Mouse (Mus musculus) embryo, embryonic 11 days (tissue): ENCODE data around the gene Spop.
"Not testable (repeated sequence)": the region's sequence is repeated elsewhere in the genome, so short reads cannot be mapped to it uniquely, and the experiment has no call there.

Source experiments
- DNase-seq: peaks from one replicate; pipeline ENCODE4 v3.0.0-alpha.2; 2015

The Spop gene

DNA sequence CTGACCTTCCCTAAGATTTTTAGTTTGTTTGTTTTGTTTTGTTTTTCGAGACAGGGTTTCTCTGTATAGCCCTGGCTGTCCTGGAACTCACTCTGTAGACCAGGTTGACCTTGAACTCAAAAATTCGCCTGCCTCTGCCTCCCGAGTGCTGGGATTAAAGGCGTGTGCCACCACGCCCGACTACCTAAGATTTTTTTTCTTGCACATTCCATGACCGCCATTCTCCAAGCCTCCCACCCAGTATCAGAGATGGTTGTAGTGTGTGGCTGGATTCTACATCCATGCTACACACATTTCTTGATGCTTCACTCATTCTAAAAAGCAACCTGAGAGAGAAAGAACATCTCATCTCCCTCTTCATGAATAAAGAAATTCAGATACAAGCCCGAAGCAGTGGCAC lies 87.9 kb downstream of the Spop start:
- not testable (repeated sequence) for DNase-seq

DNA sequence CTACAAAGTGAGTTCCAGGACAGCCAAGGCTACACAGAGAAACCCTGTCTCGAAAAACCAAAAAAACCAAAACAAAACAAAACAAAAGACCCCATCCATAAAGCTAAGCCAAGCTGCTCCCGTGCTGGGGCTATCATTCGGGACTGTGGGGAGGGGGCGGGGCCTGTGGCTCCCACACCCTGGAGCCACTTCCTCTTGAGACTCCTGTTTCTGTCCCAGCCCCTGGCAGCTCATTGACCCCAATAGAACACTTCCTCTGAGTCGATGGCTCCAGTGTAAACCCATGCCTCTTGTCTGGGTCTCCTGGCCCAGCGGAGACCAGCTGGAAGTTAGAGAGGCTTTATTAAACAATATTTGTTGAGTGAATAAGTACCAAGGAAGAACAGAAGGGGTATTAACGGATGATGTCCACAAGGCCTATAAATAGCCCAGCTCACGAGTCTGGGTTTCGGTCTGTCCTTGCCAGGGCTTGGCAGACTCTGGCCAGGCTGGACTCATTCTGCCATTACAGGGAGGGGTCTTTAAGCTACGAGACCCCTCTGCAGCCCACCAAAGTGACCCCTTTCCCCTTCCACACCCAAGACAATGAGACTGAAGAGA lies 89.8 kb downstream of the Spop start:
- no peak for DNase-seq

DNA sequence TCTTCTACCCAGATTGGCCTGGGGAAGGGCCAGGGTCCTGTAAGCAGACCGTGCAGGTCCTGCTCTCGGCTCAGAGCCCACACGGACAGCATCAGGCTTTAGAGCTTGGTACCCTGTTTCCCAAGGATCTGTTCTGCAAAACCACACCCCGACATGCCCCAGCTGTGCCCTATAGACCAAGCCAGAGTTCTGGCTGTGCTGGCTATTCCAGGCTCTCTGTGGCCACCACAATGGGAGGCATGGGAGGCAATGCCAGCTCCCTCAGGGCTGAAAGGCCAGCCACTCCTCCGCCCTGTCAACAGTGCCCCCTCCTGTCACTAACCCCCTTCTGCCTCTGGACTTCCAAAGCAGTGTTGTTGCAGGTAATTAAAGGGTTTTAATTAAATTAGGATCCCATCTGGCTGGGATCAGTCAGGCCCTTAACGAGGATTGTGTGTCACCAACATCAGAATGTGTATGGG lies 90.4 kb downstream of the Spop start:
- no peak for DNase-seq

DNA sequence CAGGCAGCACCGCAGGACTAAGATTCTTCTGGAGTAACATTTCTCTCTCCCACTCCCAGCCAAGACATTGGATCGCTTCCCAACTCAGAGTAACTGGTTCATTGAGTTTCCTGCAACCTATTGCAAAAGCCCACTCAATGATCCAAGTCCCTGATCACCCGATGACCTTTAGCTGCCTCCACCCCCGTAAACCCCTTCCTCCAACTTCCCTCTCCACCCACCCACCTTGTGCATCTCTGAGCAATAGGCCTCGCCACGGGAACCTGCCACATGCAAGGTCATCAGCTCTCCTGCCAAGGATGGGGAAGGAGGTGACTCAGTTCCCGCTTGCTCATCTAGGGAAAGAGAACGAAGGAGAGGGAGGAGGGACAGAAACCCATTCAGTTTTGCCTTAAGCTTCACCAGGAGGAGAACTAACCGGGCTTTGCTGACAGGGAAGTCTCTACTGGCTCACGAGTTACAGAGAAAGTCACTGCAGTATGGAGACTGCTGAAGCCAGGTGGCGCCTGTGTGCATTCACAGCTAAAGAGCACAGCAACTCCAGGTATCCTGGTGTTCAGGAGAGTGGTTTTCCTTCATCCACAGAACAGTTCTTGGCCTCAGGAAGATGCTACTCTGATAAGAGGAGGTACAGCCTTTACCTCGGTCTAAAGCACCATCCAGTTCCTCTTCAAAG lies 93.3 kb downstream of the Spop start:
- peak; percentile 30 for DNase-seq

DNA sequence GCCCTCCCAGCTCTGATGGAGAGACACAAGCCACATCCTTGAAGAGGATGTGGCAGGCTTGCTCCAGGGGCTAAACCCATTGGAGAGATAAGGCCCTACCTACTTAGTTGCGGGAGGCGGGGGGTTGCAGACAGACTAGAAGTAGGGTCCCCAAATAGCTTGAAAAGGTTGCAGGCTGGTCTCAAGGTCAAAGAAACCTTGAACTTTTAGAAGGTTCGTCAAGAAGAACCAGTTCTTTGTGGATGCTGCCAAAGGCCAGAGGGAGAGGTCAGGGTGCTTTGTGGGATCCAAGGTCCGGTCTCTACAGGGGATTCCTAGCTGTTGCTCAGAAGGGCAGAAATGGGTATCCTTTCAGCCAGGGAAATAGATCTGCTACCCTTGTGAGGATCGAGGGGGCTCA lies 93.9 kb downstream of the Spop start:
- DNase-seq, result no peak

DNA sequence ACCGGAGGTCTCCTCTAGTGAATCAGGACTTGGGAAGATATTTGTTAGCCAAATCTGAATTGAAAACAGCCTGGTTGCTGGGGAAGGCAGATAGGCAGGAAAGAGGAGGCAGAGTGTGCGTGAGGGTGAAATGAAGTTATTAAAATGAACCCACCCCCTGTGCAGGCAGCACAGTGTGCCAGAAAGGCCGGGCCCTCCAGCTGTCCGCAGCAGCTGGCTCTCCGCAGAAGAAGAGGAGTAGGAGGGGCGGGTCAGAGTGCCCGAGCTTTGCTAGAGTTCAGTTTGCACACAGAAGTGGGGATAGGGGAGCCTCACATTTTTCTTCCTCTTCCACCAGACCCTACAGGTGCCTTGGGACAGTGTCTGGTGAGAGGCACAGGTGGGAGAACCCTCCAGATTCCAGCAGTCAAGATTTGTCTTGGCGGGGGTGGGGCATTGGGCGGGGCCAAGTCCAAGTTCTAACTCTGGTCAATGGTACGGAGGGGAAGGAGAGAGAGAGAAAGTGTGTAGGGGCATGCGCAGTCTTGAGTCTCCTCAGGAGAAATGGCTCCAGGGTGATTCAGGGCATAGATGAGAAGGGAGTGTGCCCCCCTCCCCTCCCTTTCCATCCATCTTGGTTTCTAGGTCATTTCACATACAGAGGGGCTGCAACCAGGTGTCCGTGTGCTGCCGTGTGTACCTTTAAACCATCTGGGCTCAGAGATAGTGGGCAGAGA lies 94.5 kb downstream of the Spop start:
- DNase-seq, result no peak

DNA sequence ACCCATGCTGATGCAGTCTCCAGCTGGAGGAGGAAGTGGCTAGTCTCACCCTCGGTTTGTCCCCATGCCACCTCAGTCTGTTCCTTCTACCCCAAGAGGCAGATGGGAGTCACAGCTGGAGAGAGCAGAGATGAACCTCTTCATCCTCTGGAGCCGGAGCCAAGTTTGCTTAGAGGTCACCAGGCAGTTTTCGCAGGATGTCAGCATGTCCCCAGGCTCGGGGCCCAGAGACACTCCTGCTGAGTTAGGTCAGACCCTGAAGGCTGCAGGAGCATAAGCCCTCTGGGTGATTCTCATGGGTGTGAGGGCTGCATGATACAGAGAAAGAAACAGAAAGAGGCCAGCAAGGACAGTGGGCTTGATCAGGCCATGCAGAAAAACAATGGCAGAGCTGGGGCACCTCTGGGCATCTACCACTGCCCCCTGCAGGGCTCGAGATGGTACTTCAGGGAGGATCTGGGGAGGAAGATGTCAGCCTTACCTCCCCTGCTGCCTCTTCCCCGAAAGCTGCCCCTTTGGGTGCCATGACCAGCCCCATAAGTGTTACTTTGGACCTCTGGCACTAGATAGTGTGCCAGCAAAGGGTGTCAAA lies 95.3 kb downstream of the Spop start:
- DNase-seq, result peak; percentile 22

DNA sequence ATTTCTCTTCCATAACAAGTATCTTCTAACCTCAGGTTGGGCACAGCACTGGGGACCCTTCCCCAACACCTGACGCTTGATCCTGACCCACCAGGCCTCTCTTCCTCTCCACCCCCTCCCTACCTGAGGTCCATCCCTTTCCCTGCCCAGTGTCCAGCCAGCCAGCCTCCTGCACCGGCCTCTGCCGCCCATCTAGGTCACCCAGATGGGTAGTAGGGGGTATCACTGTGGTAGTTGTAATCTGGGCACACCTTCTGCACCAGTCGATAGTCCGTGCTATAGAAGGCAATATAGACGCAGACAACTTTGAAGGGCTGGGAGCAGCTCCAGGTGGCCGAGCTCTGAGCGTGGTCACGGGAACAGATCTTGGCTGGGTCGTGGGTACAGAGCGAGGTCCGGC lies 96.8 kb downstream of the Spop start:
- DNase-seq, result no peak

DNA sequence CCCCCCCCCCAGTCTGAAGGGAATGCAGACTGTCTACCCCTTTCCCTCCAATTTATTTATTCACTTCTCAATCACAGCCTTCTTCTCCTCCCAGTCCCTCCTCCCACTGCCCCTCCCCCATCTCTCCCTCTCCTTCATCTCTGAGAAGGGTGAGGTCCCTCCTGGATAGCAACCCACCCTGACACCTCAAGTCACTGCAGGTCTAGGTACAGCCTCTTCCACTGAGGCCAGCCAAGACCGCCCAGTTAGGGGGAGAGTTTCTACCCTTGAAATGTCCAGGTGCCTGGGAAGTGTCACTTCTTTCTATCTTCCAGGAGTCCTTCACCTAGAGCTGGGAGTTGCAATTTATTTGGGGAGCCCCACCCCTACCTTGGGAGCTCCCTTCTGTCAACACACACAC lies 98.0 kb downstream of the Spop start:
- DNase-seq, result no peak

DNA sequence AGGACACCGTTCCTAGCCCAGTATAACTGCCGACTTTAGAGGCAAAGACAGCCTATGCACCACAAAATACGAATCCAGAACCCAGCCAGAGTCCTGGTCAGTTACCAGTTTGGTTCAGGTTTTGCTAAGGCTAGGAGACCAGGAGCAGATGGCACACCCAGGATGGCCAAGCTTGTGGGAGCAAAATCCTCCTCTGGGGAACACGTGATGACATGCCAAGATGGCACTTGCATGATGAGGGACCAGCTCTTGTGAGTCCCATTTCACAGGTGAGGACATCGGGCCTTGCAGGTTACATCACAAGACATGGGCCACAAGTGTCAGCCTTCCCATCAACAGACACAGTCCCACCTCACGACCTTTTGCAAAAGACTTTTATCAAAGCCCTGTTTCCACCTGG lies 98.5 kb downstream of the Spop start:
- DNase-seq, result no peak

DNA sequence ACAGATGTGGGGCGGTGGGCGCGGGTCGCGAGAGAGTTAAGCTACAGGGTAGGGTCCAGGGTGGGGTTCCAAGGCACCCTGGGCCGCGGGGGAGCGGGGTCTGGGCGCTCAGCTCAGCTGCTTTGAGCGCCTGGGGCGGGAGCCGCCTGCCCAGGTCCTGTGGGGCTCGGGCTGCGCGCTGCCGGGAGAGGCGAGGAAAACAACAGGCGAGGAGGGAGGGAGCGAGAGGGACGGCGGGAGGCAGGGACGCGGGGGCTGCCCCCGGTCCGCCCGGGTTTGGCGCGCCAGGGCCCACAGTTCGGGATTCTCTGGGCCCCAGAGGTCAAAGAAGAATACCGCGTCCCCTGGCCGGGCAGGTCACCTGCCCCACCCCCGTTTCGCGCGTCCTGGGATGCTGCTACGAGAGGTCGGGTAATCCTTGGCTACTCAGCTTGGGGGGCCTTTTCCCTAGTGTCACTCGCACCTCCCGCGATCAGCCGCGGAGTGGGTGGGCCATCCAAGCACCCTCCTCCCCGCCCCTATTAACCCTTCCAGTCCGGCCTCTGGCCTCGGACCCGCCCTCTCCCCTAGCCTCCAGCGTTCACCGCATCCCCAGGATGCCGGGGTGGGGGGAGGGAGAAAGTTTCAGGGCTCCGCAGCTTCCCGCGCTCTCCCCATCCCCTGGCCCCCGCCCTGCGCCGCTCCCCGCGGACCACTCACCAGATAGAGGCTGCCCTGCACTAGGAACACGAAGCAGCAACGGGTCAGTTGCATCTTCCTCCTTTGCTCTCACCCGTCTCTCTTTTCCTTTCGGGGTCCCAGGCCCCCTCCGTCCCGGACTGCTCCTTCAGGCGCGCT lies 99.8 kb downstream of the Spop start:
- peak; percentile 41 for DNase-seq

DNA sequence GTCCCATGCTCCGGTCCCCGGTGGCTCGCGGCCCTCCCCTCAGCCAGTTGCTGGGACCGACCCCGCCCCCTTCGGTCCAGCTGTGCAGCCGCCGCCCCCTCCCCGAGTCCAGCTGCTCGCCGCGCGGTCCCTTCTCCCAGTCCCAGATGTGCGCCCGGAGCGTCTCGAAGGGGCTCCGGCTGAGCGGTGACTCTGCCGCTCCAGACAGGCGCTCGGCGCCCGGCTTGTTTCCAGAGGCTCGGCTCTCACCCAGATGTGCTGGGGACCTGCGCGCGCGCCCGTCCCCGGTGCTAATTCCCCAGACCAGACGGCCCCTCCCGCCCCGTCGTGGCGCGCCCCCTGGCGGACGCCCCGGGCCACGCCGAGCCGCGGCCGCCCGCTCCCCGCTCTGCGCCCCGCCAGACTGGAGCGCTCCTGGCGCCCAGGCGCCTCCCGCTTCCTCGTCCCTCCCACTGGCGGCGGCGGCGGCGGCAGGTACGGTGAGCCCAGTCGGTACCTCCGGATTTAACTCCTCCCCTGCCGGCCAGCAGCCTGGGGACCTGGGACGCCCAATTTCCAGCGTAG lies 100.5 kb downstream of the Spop start, which contains the start of gene Nxph3:
TSS of gene Nxph3 (minus strand) at position 273 of the 564 bp plus-strand sequence.
- peak; percentile 77 for DNase-seq

DNA sequence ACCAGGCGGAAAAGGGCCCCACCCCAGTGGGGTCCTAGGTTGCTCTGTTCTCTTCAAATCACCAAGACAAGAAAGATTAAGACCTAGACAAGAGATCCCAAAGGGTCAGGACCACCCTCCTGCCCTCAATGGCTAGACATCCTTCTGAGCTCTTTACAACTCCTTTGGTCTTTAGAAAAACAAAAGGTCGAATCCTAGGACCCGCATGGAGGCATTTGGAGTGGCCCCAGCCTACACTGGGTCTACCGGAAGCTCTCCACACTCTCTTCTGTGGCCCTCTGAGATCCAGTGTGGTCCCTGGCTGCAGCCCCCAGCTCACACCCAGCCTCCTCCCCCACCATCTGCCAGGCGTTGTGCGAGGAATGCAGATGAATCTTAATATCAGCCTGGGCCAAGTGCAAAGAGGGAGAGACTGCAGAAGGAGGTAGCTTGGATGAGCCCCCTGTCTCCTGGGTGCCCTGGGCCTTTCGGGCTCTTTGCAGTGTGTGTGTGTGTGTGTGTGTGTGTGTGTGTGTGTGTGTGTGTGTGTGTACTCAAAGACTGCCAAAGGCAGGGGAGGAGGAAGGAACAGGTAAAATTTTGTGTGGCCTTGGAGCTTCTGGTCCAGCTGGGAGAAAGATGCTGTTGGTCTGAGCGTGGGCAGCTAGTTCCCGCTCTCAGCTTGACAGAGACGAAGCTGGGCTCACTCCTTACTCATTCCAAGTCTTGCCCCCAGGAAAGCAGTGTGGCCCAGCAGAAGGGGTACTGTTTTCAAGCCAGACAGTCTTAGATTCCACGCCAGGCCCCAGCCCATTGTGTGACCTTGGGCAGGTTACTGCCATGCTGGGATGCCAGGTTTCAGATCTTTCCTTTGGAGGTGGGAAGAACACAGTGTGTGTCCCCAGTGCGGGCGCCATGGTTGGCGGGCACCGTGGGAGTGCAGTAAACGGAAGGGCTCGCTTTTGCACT lies 101.8 kb downstream of the Spop start:
- no peak for DNase-seq

DNA sequence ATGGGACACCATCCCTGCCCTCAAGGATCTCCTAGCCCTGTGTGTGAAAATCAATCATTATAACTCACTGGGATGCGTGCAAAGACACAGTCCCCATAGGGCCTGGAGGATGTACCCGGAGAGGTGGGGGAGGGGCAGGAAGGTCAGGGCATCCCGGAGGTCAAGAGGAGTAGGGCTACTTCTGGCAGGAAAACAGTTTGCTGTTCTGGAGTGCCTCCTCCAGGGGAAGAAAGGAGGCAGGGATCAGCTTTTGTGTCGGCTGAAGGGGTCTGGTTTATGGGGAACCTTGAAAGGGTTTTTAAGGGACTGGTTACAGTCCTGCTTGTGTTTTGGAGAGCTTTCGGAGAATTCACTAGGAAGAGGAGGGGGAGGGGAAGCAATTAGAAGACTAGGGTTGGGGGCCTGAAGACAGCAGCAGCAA lies 102.6 kb downstream of the Spop start:
- DNase-seq, result peak; percentile 72

DNA sequence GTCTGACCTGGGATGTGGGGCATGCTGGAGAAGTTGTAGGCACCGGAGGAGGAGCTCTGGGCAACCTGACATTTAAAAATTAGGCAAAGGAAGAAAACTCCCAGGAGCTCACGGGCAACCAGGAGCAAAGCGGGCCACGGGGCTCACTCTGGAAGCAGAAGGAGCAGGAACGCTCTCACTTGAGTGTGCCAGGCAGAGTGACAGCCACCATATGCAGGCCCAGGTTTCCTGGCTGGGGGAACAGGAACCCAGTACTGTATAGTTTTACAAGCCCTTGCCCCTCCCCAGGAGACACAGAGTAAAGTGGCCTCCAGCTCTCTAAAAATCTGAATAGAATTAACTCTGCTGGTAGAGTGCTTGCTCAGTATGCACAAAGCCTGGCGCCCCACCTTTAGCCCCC lies 103.3 kb downstream of the Spop start:
- no peak for DNase-seq

DNA sequence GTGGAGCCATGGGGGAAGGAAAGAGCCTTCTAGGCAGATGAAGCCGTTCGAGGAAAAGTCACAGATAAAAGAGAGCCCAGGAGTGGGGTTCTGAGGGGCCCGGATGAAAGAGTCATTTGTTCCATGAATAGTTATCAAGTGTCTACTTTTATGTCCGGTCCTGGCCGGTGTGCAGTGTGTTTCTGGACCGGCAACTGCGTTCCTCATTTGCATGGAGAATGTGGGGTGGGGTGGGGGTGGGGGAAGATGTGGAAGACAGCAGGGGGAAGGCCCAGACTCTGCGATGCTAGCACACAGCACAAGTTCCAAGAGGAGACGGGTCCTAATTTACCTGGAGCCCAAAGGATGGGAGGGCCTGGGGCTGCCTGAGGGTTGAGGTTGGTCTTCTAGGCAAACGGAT lies 105.4 kb downstream of the Spop start:
- DNase-seq, result no peak

DNA sequence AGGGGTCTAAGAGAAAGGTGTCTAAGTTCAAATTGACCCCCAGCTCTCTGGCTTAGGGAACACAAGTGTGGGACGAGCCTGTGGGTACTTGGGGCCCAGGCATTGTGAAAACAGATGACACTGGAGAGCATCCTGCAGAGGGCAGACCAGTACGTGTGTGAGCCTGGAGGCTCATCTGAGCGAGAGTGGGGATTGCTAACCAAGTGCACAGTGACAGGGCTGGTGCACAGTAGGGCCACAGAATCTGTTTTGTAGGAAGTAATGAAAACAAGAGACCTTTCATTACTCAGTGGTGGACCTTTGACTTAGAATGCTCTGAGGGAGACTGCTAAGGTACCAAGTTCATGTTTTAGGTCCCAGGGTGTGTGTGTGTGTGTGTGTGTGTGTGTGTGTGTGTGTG lies 106.1 kb downstream of the Spop start:
- no peak for DNase-seq

DNA sequence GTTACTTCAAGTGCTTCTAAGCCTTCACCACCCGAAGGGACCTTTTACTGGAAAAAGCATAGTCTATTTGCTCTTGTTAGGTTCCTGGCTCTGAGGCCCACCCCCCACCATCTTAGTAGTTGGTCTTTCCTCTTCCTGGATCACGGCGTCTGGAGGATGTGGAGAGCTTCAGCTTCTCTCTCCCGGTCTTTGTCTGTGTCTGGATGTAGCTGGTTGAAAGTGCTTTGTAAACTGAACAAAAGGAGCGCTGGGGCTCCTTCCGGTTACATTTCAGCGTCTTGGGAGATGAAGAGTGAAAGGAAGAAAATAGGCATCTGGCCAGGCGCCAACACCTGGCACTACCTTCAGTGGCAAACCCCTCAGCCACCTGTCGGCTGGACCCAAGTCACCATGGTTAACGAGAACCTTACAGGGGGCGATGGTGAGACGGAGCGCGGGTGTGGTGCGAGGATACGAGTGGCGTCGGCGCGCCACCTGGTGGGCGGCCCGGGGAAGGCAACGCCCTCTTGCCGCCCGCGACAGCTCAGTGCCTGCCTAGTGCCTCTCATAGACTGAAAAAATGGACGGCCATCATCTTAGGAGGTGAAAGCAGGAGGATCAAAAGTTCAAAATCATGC lies 106.7 kb downstream of the Spop start:
- DNase-seq, result peak; percentile 92

DNA sequence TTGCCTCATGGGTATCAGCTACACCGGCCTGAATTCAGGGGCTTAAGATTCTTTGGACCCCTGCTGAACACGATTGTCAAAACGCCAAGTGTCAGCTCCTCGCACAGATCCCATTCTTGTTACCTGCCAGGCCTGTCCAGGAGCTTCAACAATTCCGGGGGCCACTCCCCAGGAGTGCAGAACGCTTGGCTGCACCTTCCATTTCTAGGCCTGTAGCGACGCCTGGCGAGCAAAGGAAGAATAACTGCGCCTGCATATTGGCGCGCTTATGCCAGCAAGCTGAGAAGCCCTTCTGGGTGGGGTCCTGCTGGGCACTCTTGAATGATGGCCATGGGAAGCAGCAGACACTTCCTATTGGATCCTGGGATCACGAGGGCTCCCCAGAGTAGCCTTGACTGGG lies 107.7 kb downstream of the Spop start:
- peak; percentile 84 for DNase-seq

DNA sequence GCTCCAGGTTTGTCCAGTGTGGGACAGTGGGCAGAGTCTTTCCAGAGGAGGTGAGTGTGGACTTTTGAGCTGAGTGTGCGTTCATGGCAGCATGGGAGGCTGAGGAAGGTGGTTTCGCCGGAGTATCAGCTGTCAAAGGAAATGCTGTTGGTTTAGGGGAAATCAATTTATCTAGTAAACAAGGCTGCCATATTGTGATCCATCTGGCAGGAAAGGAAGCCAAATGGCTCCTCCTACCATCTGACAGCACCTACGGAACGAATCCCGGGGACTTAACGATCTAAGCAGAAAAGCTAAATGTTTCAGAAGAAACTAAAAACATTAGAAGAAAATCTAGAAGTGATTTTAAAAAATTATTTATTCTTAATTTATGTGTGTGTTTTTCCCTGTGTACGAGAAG lies 113.4 kb downstream of the Spop start:
- no peak for DNase-seq

DNA sequence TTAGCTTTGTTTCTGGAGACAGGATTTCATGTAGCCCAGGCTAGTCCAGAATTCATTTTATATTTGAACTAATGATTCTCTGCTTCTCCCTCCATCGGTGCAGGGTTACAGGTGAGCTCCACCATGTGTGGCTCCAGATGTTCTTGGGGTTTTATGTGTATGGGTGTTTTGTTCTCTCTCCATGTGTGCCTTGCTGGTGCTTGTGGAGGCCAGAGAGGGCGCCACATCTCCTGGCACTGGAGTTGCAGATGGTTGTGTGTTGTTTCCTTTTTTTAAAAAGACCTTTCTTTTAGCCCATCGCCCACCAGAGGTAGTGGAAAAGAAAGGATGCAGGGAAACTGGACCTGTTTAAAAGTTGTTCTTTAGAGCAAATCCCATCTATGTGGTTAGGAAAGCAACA lies 114.4 kb downstream of the Spop start:
- no peak for DNase-seq
